Mouse (Mus musculus) neural tube, embryonic 15.5 days (tissue): ENCODE measurements around the gene Dnttip1. TPM values are rescaled to one million over a fixed set of nuclear protein-coding genes. Genes with fewer than 3 reads are reported as not detected.

Experiments used
- ATAC-seq: fragments of 200-750 bp; cut with Nextera tagmentation; 2 replicates; pipeline ENCODE4 v1.8.0; 2017; ENCODE audit warnings: mild to moderate bottlenecking, moderate TSS enrichment, moderate library complexity; ENCODE audit not compliant: low FRiP score
- H3K27ac ChIP-seq: fragments of 300-500 bp; sonication (generic); replicated peaks from 2 replicates; pipeline ENCODE4 v1.5.1; 2015; ENCODE audit warnings: mild to moderate bottlenecking, inconsistent platforms
- H3K27me3 ChIP-seq: fragments of 300-500 bp; sonication (generic); replicated peaks from 2 replicates; pipeline ENCODE4 v1.6.1; 2015; ENCODE audit warnings: inconsistent platforms
- H3K36me3 ChIP-seq: fragments of 300-500 bp; sonication (generic); 2 replicates; pipeline ENCODE4 v1.6.1; 2015; ENCODE audit warnings: inconsistent platforms
- H3K4me1 ChIP-seq: fragments of 300-500 bp; sonication (generic); 2 replicates; pipeline ENCODE4 v1.6.1; 2015; ENCODE audit warnings: inconsistent platforms
- H3K4me2 ChIP-seq: fragments of 300-500 bp; sonication (generic); 2 replicates; pipeline ENCODE4 v1.6.1; 2015; ENCODE audit warnings: inconsistent platforms, mild to moderate bottlenecking, moderate library complexity
- H3K4me3 ChIP-seq: fragments of 300-500 bp; sonication (generic); replicated peaks from 2 replicates; pipeline ENCODE4 v1.5.1; 2015; ENCODE audit warnings: mild to moderate bottlenecking, inconsistent platforms
- H3K9ac ChIP-seq: fragments of 300-500 bp; sonication (generic); replicated peaks from 2 replicates; pipeline ENCODE4 v1.6.1; 2015; ENCODE audit warnings: mild to moderate bottlenecking, inconsistent platforms
- H3K9me3 ChIP-seq: fragments of 300-500 bp; sonication (generic); replicated peaks from 2 replicates; pipeline ENCODE4 v1.6.1; 2016; ENCODE audit warnings: inconsistent platforms
- WGBS: fragments of 180-500 bp; shearing (Covaris S2); methylation state at CpG from one replicate; pipeline ENCODE4 v1.1.7; 2015; ENCODE audit warnings: mixed read lengths; 5-methylcytosine and 5-hydroxymethylcytosine counted together
- polyA plus RNA-seq: library from polyadenylated mRNA; unstranded; fragments of >200 nt; fragmentation: Nextera tagmentation; extraction: Ambion mirVana; gene quantifications from 2 replicates; pipeline ENCODE4 v1.2.1, GENCODE M21; 2015

Gene Dnttip1
- polyA plus RNA-seq, 1 experiment from 2014 or later: 51.0 TPM

- H3K36me3 ChIP-seq: peaks cover 21% of the 10 kb centered on the region
- H3K4me2 ChIP-seq: no peak overlapping the region
- H3K27me3 ChIP-seq: no peaks in the 10 kb centered on the region
- H3K9ac ChIP-seq: no peak overlapping the region
- no peaks in the 10 kb centered on the region for H3K4me1 ChIP-seq
- no peak for ATAC-seq
- H3K4me3 ChIP-seq: no peak overlapping the region
- no peaks in the 10 kb centered on the region for H3K9me3 ChIP-seq
- H3K27ac ChIP-seq: no peak overlapping the region
- WGBS: 92% methylated on average over 8 of the region's 8 CpGs
Measured at GRCm38 (mm10) chr2:164815821-164816220, 70.0 kb downstream of the Dnttip1 start.

- 90% methylated on average over 6 of the region's 6 CpGs for WGBS
- Histone ChIP-seq H3K9me3 (no peaks in the 10 kb centered on the region), H3K27ac (no peak overlapping the region), H3K36me3 (peaks cover 35% of the 10 kb centered on the region), H3K27me3 (no peaks in the 10 kb centered on the region), H3K4me1 (peaks cover 5% of the 10 kb centered on the region), H3K4me3 (no peak overlapping the region), H3K9ac (no peak overlapping the region), H3K4me2 (no peak overlapping the region)
- ATAC-seq: no peak
Measured at GRCm38 (mm10) chr2:164817206-164817605, 71.4 kb downstream of the Dnttip1 start.

GRCm38 (mm10) chr2:164817703-164818102 is 71.9 kb downstream of the Dnttip1 start:
- Histone ChIP-seq H3K9ac (no peak overlapping the region; the same call in 1 of the 2 replicates), H3K4me2 (no peak overlapping the region), H3K27ac (no peak overlapping the region), H3K4me3 (no peak overlapping the region), H3K4me1 (peaks cover 10% of the 10 kb centered on the region), H3K9me3 (no peaks in the 10 kb centered on the region), H3K36me3 (peaks cover 34% of the 10 kb centered on the region), H3K27me3 (no peaks in the 10 kb centered on the region)
- no peak for ATAC-seq
- 83% methylated on average over 5 of the region's 5 CpGs for WGBS

Other genes starting within 250 kb of the Dnttip1 start
- 88.8 and 92.2 TPM in 2 replicates for gene Pigt, start 248.5 kb upstream of the Dnttip1 start, polyA plus RNA-seq
- 1.6 and 10.4 TPM in 2 replicates for gene Wfdc2, start 183.6 kb upstream of the Dnttip1 start, polyA plus RNA-seq
- gene Spint3, start 172.5 kb upstream of the Dnttip1 start, polyA plus RNA-seq: not detected in 2 replicates
- 0.31 TPM in 1 of 2 replicates, not detected in the other for gene Wfdc6a, start 160.5 kb upstream of the Dnttip1 start, polyA plus RNA-seq
- not detected in 2 replicates for gene Eppin, start 152.4 kb upstream of the Dnttip1 start, polyA plus RNA-seq
- gene Wfdc6b, start 132.5 kb upstream of the Dnttip1 start, polyA plus RNA-seq: not detected in 2 replicates
- gene Wfdc8, start 132.4 kb upstream of the Dnttip1 start, polyA plus RNA-seq: not detected in 2 replicates
- not detected in 2 replicates for gene Wfdc16, start 107.2 kb upstream of the Dnttip1 start, polyA plus RNA-seq
- gene Wfdc10, start 89.9 kb upstream of the Dnttip1 start, polyA plus RNA-seq: not detected in 2 replicates
- not detected in 2 replicates for gene Wfdc9, start 89.4 kb upstream of the Dnttip1 start, polyA plus RNA-seq
- not detected in 2 replicates for gene Wfdc11, start 71.9 kb upstream of the Dnttip1 start, polyA plus RNA-seq
- not detected in 2 replicates for gene Wfdc13, start 60.9 kb upstream of the Dnttip1 start, polyA plus RNA-seq
- not detected in 2 replicates for gene Spint4, start 47.5 kb upstream of the Dnttip1 start, polyA plus RNA-seq
- gene Spint5, start 30.7 kb upstream of the Dnttip1 start, polyA plus RNA-seq: not detected in 2 replicates
- 1.1 and 1.3 TPM in 2 replicates for gene Wfdc3, start 52 bp upstream of the Dnttip1 start, polyA plus RNA-seq
- 42.8 and 134 TPM in 2 replicates for gene Ube2c, start 23.9 kb downstream of the Dnttip1 start, polyA plus RNA-seq
- 27.5 and 55.6 TPM in 2 replicates for gene Tnnc2, start 34.0 kb downstream of the Dnttip1 start, polyA plus RNA-seq
- 41.3 and 46.6 TPM in 2 replicates for gene Snx21, start 39.8 kb downstream of the Dnttip1 start, polyA plus RNA-seq
- 24.1 and 26.4 TPM in 2 replicates for gene Acot8, start 58.9 kb downstream of the Dnttip1 start, polyA plus RNA-seq
- 14.9 and 16.2 TPM in 2 replicates for gene Zswim3, start 59.1 kb downstream of the Dnttip1 start, polyA plus RNA-seq
- gene Zswim1, start 76.7 kb downstream of the Dnttip1 start, polyA plus RNA-seq: 23.7 and 25.4 TPM in 2 replicates
- gene Spata25, start 82.6 kb downstream of the Dnttip1 start, polyA plus RNA-seq: not detected in 2 replicates
- 99.9 and 113 TPM in 2 replicates for gene Ctsa, start 86.9 kb downstream of the Dnttip1 start, polyA plus RNA-seq
- gene Neurl2, start 87.5 kb downstream of the Dnttip1 start, polyA plus RNA-seq: 6.8 and 7.1 TPM in 2 replicates
- gene Pltp, start 111.7 kb downstream of the Dnttip1 start, polyA plus RNA-seq: 117 and 192 TPM in 2 replicates
- 79.9 and 85.2 TPM in 2 replicates for gene Pcif1, start 133.3 kb downstream of the Dnttip1 start, polyA plus RNA-seq
- 13.3 and 13.8 TPM in 2 replicates for gene Zfp335, start 165.8 kb downstream of the Dnttip1 start, polyA plus RNA-seq
- gene Mmp9, start 194.8 kb downstream of the Dnttip1 start, polyA plus RNA-seq: 23.8 and 25.6 TPM in 2 replicates
- 53.6 and 61.8 TPM in 2 replicates for gene Slc12a5, start 214.8 kb downstream of the Dnttip1 start, polyA plus RNA-seq